Mouse (Mus musculus) kidney, adult 11 months (tissue): ENCODE data around the gene Orm2.

Experiments used
- DNase-seq: peaks from one replicate; pipeline ENCODE4 v3.0.0; 2022

Orm2 gene

GRCm38 (mm10) chr4:63382676-63383369 lies 20.6 kb downstream of the Orm2 start:
- DNase-seq, result no peak

GRCm38 (mm10) chr4:63383474-63383873 lies 21.2 kb downstream of the Orm2 start:
- DNase-seq, result no peak

GRCm38 (mm10) chr4:63384262-63384661 lies 22.0 kb downstream of the Orm2 start:
- DNase-seq, result no peak

GRCm38 (mm10) chr4:63385253-63385652 lies 23.0 kb downstream of the Orm2 start:
- no peak for DNase-seq

- DNase-seq, result no peak
Observed at GRCm38 (mm10) chr4:63385784-63386183, 23.5 kb downstream of the Orm2 start.

- DNase-seq, result no peak
Observed at GRCm38 (mm10) chr4:63388029-63388428, 25.8 kb downstream of the Orm2 start.

- DNase-seq, result no peak
Observed at GRCm38 (mm10) chr4:63389121-63389886, 27.1 kb downstream of the Orm2 start.

GRCm38 (mm10) chr4:63389887-63390528 lies 27.8 kb downstream of the Orm2 start:
- DNase-seq, result no peak

- no peak for DNase-seq
Observed at GRCm38 (mm10) chr4:63391322-63391721, 29.1 kb downstream of the Orm2 start.

- no peak for DNase-seq
Observed at GRCm38 (mm10) chr4:63397981-63398537, 35.8 kb downstream of the Orm2 start.

- no peak for DNase-seq
Observed at GRCm38 (mm10) chr4:63398854-63399609, 36.8 kb downstream of the Orm2 start.

GRCm38 (mm10) chr4:63399691-63400270 lies 37.5 kb downstream of the Orm2 start:
- no peak for DNase-seq

- no peak for DNase-seq
Observed at GRCm38 (mm10) chr4:63400541-63401306, 38.5 kb downstream of the Orm2 start.

- no peak for DNase-seq
Observed at GRCm38 (mm10) chr4:63401620-63402019, 39.4 kb downstream of the Orm2 start.

- DNase-seq, result no peak
Observed at GRCm38 (mm10) chr4:63402056-63402455, 39.8 kb downstream of the Orm2 start.

- DNase-seq, result peak; percentile 29
Observed at GRCm38 (mm10) chr4:63402558-63402957, 40.3 kb downstream of the Orm2 start.

GRCm38 (mm10) chr4:63403040-63403959 lies 41.1 kb downstream of the Orm2 start, which contains the start of gene Akna:
TSS of gene Akna (minus strand) at chr4:63403354.
- peak; percentile 85 for DNase-seq

- no peak for DNase-seq
Observed at GRCm38 (mm10) chr4:63404205-63404604, 42.0 kb downstream of the Orm2 start.

- DNase-seq, result no peak
Observed at GRCm38 (mm10) chr4:63405051-63405450, 42.8 kb downstream of the Orm2 start.

GRCm38 (mm10) chr4:63405683-63406082 lies 43.4 kb downstream of the Orm2 start:
- DNase-seq, result no peak
